ENCODE assay signal across 26 mouse cellular contexts in genomic region chr1:182399908-182400307, GRCm38 (mm10). TPM values are rescaled to one million over a fixed set of nuclear protein-coding genes. Genes with fewer than 3 reads are reported as not detected.
A peak's percentile ranks its signal among the peaks of the same experiment; 100 is the strongest.
DNase-seq lines count a peak whose midpoint lies in the region; ATAC-seq and TF ChIP-seq lines count a peak whose summit lies in the region.
"Had no signal": no experiment of that assay in that cellular context is flagged by ENCODE, and none has a peak within 500 bp of the region (broad histone marks: within the 10 kb centered on the region; RNA-seq: fewer than 3 reads in every experiment).

No protein-coding gene starts in this region.

- no peak overlapping the region for H3K4me3 ChIP-seq in intestine, embryonic 14.5 days (ENCODE audit: low read depth, low read length)
- H3K4me3 ChIP-seq in intestine, postnatal 0 days (ENCODE audit: low read depth, low read length), result no peak overlapping the region
- no peak overlapping the region for H3K4me3 ChIP-seq in lung, embryonic 16.5 days (ENCODE audit: low read length)
- no peak overlapping the region for H3K4me3 ChIP-seq in lung, adult 2 months (replicated peaks; ENCODE audit: extremely low read depth, low read depth, low read length)
- H3K4me3 ChIP-seq in intestine, embryonic 15.5 days (replicated peaks), result no peak overlapping the region
- no peak overlapping the region for H3K4me3 ChIP-seq in stomach, embryonic 16.5 days (replicated peaks; ENCODE audit: low read length)
- H3K4me3 ChIP-seq: forebrain, embryonic 10.5 days; forebrain, embryonic 13.5 days; heart, adult 2 months; heart, embryonic 10.5 days; hindbrain, embryonic 10.5 days; hindbrain, embryonic 13.5 days had no signal

- no peaks in the 10 kb centered on the region for H3K36me3 ChIP-seq in intestine, embryonic 14.5 days (ENCODE audit: control insufficient read depth, insufficient read depth, low read length)
- no peaks in the 10 kb centered on the region for H3K36me3 ChIP-seq in intestine, postnatal 0 days (ENCODE audit: control insufficient read depth, insufficient read depth)
- no peaks in the 10 kb centered on the region for H3K36me3 ChIP-seq in lung, embryonic 16.5 days (ENCODE audit: control insufficient read depth, insufficient read depth, low read length)
- H3K36me3 ChIP-seq in intestine, embryonic 15.5 days, result no peaks in the 10 kb centered on the region
- H3K36me3 ChIP-seq in stomach, embryonic 16.5 days (ENCODE audit: control insufficient read depth, insufficient read depth, low read length), result no peaks in the 10 kb centered on the region
- H3K36me3 ChIP-seq: forebrain, embryonic 10.5 days; G1E; heart, embryonic 10.5 days; hindbrain, embryonic 10.5 days; hindbrain, embryonic 13.5 days had no signal

- H3K9me3 ChIP-seq in intestine, embryonic 14.5 days (ENCODE audit: control insufficient read depth, low read length), result no peaks in the 10 kb centered on the region
- no peaks in the 10 kb centered on the region for H3K9me3 ChIP-seq in intestine, postnatal 0 days (ENCODE audit: control insufficient read depth)
- H3K9me3 ChIP-seq in lung, embryonic 16.5 days (ENCODE audit: control insufficient read depth, low read length), result no peaks in the 10 kb centered on the region
- no peaks in the 10 kb centered on the region for H3K9me3 ChIP-seq in intestine, embryonic 15.5 days
- H3K9me3 ChIP-seq in stomach, embryonic 16.5 days (replicated peaks; ENCODE audit: control insufficient read depth, low read length), result no peaks in the 10 kb centered on the region
- H3K9me3 ChIP-seq: forebrain, embryonic 10.5 days; forebrain, embryonic 13.5 days; G1E; heart, embryonic 10.5 days; hindbrain, embryonic 10.5 days; hindbrain, embryonic 13.5 days had no signal

- TF ChIP-seq POLR2A in lung, adult 2 months (IDR thresholded peaks at IDR 0.05; ENCODE audit: borderline replicate concordance, extremely low read depth, low read depth, low read length), result no peak

- H3K4me2 ChIP-seq in intestine, embryonic 14.5 days (ENCODE audit: low read length), result no peak overlapping the region
- no peak overlapping the region for H3K4me2 ChIP-seq in intestine, postnatal 0 days (replicated peaks; ENCODE audit: low read depth)
- no peak overlapping the region for H3K4me2 ChIP-seq in lung, embryonic 16.5 days (ENCODE audit: low read depth, low read length)
- no peak overlapping the region for H3K4me2 ChIP-seq in intestine, embryonic 15.5 days (replicated peaks)
- H3K4me2 ChIP-seq in stomach, embryonic 16.5 days (ENCODE audit: low read depth, low read length), result no peak overlapping the region
- H3K4me2 ChIP-seq: forebrain, embryonic 13.5 days; hindbrain, embryonic 13.5 days had no signal

- H3K27me3 ChIP-seq in intestine, embryonic 14.5 days (replicated peaks; ENCODE audit: control insufficient read depth, insufficient read depth, low read length), result no peaks in the 10 kb centered on the region
- no peaks in the 10 kb centered on the region for H3K27me3 ChIP-seq in intestine, postnatal 0 days (replicated peaks; ENCODE audit: control insufficient read depth, insufficient read depth, low read length)
- H3K27me3 ChIP-seq in lung, embryonic 16.5 days (ENCODE audit: control insufficient read depth, insufficient read depth, low read depth, low read length), result no peaks in the 10 kb centered on the region
- H3K27me3 ChIP-seq in intestine, embryonic 15.5 days (replicated peaks), result no peaks in the 10 kb centered on the region
- H3K27me3 ChIP-seq in stomach, embryonic 16.5 days (ENCODE audit: control insufficient read depth, insufficient read depth, low read length), result no peaks in the 10 kb centered on the region
- H3K27me3 ChIP-seq: CH12.LX; forebrain, embryonic 13.5 days; hindbrain, embryonic 13.5 days; Patski had no signal

- WGBS in intestine, embryonic 14.5 days, result 69% methylated on average over 3 of the region's 3 CpGs
- 48% methylated on average over 3 of the region's 3 CpGs for WGBS in intestine, postnatal 0 days
- 53% methylated on average over 3 of the region's 3 CpGs for WGBS in lung, embryonic 16.5 days
- WGBS in lung, adult 2 months, result 81% methylated on average over 3 of the region's 3 CpGs
- WGBS in intestine, embryonic 15.5 days, result 59% methylated on average over 3 of the region's 3 CpGs
- WGBS in stomach, embryonic 16.5 days, result 56% methylated on average over 3 of the region's 3 CpGs

- DNase-seq in intestine, embryonic 14.5 days (ENCODE audit: low spot score), result no peak
- DNase-seq in lung, adult 2 months, result no peak
- DNase-seq in spleen, adult 18-20 months, result no peak
- DNase-seq: adrenal gland, postnatal 10 days; adrenal gland, postnatal 36 days; B cell, adult 2 months; cerebellum, adult 18-20 months; cerebellum, adult 9-10 months; cerebellum, postnatal 14 days; gastrocnemius, postnatal 10 days; gastrocnemius, postnatal 36 days; heart, adult 2 months; heart, postnatal 36 days had no signal

- H3K4me1 ChIP-seq in intestine, embryonic 14.5 days (replicated peaks; ENCODE audit: control insufficient read depth, insufficient read depth, low read length), result peaks cover 29% of the 10 kb centered on the region
- peaks cover 12% of the 10 kb centered on the region; the same call in 1 of the 2 replicates for H3K4me1 ChIP-seq in intestine, postnatal 0 days (replicated peaks; ENCODE audit: control insufficient read depth, insufficient read depth, low read length)
- peaks cover 31% of the 10 kb centered on the region for H3K4me1 ChIP-seq in lung, embryonic 16.5 days (replicated peaks; ENCODE audit: control insufficient read depth, insufficient read depth, low read length)
- H3K4me1 ChIP-seq in lung, adult 2 months (ENCODE audit: control insufficient read depth, insufficient read depth, low read length), result peaks cover 3% of the 10 kb centered on the region
- peaks cover 15% of the 10 kb centered on the region for H3K4me1 ChIP-seq in intestine, embryonic 15.5 days (replicated peaks)
- H3K4me1 ChIP-seq in stomach, embryonic 16.5 days (ENCODE audit: control insufficient read depth, insufficient read depth, low read length), result peaks cover 26% of the 10 kb centered on the region
- H3K4me1 ChIP-seq: forebrain, embryonic 13.5 days; hindbrain, embryonic 13.5 days had no signal

- no peak for ATAC-seq in intestine, embryonic 14.5 days (replicated peaks; ENCODE audit: low FRiP score, low TSS enrichment, low read depth)
- ATAC-seq in intestine, postnatal 0 days, result no peak
- peak; percentile 22; the same call in 1 of the 2 replicates for ATAC-seq in lung, embryonic 16.5 days (ENCODE audit: low read depth)
- ATAC-seq in intestine, embryonic 15.5 days, result peak; percentile 58; the same call in 1 of the 2 replicates
- no peak for ATAC-seq in stomach, embryonic 16.5 days (ENCODE audit: insufficient read depth, low FRiP score)
- ATAC-seq: forebrain, embryonic 13.5 days; forebrain, embryonic 16.5 days; Patski had no signal

- H3K9ac ChIP-seq in intestine, embryonic 14.5 days (ENCODE audit: low read length), result no peak overlapping the region
- H3K9ac ChIP-seq in intestine, postnatal 0 days (ENCODE audit: low read depth, low read length), result no peak overlapping the region
- H3K9ac ChIP-seq in lung, embryonic 16.5 days (ENCODE audit: low read length), result no peak overlapping the region
- no peak overlapping the region for H3K9ac ChIP-seq in intestine, embryonic 15.5 days
- H3K9ac ChIP-seq in stomach, embryonic 16.5 days (ENCODE audit: low read length), result no peak overlapping the region
- H3K9ac ChIP-seq: forebrain, embryonic 13.5 days; hindbrain, embryonic 13.5 days had no signal

- TF ChIP-seq CTCF in intestine, postnatal 0 days (IDR thresholded peaks at IDR 0.05; ENCODE audit: low read depth), result no peak
- no peak for TF ChIP-seq CTCF in lung, adult 2 months (IDR thresholded peaks at IDR 0.05; ENCODE audit: insufficient read depth, low read length)

- H3K27ac ChIP-seq in intestine, embryonic 14.5 days (ENCODE audit: low read depth), result peak overlapping the region; percentile 77
- no peak overlapping the region for H3K27ac ChIP-seq in intestine, postnatal 0 days (ENCODE audit: low read depth, low read length)
- H3K27ac ChIP-seq in lung, embryonic 16.5 days (ENCODE audit: low read length), result peak overlapping the region; percentile 91
- H3K27ac ChIP-seq in intestine, embryonic 15.5 days, result no peak overlapping the region
- peak overlapping the region; percentile 74 for H3K27ac ChIP-seq in stomach, embryonic 16.5 days (ENCODE audit: low read length)
- H3K27ac ChIP-seq: forebrain, embryonic 10.5 days; forebrain, embryonic 13.5 days; heart, adult 2 months; heart, embryonic 10.5 days; hindbrain, embryonic 10.5 days; hindbrain, embryonic 13.5 days had no signal

RNA-seq across cellular contexts. Expression of gene Trp53bp2, which starts 9.1 kb away (rescaled TPM):
- polyA plus RNA-seq in intestine, embryonic 14.5 days (2014; fragmentation: Nextera tagmentation; extraction: Ambion mirVana), result 26.9 and 27.5 TPM in 2 replicates
- polyA plus RNA-seq in intestine, postnatal 0 days (2015; fragmentation: Nextera tagmentation; extraction: Ambion mirVana), result 10.8 and 11.1 TPM in 2 replicates
- 22.4 and 23.4 TPM in 2 replicates for polyA plus RNA-seq in lung, embryonic 16.5 days (2015; fragmentation: Nextera tagmentation; extraction: Ambion mirVana)
- 43.0 and 65.1 TPM in 2 replicates for polyA plus RNA-seq in lung, adult 2 months (2012; rRNA removed)
- 20.3 and 22.6 TPM in 2 replicates for polyA plus RNA-seq in intestine, embryonic 15.5 days (2015; fragmentation: Nextera tagmentation; extraction: Ambion mirVana)
- polyA plus RNA-seq in stomach, embryonic 16.5 days (2015; fragmentation: Nextera tagmentation; extraction: Ambion mirVana), result 18.7 and 19.3 TPM in 2 replicates

RNA-seq across cellular contexts. Expression of gene Fbxo28, which starts 58.5 kb away (rescaled TPM):
- polyA plus RNA-seq in intestine, embryonic 14.5 days (2014; fragmentation: Nextera tagmentation; extraction: Ambion mirVana), result 20.9 and 22.6 TPM in 2 replicates
- 9.7 and 10.6 TPM in 2 replicates for polyA plus RNA-seq in intestine, postnatal 0 days (2015; fragmentation: Nextera tagmentation; extraction: Ambion mirVana)
- polyA plus RNA-seq in lung, embryonic 16.5 days (2015; fragmentation: Nextera tagmentation; extraction: Ambion mirVana), result 19.9 and 21.7 TPM in 2 replicates
- 9.0 and 11.2 TPM in 2 replicates for polyA plus RNA-seq in lung, adult 2 months (2012; rRNA removed)
- polyA plus RNA-seq in intestine, embryonic 15.5 days (2015; fragmentation: Nextera tagmentation; extraction: Ambion mirVana), result 13.3 and 13.4 TPM in 2 replicates
- polyA plus RNA-seq in stomach, embryonic 16.5 days (2015; fragmentation: Nextera tagmentation; extraction: Ambion mirVana), result 12.3 and 13.4 TPM in 2 replicates

Comparison
In these comparisons a context has a peak if more than half of its experiments do, and no peak if none do; other contexts are left out.
1. ATAC-seq: peak in lung, embryonic 16.5 days (single experiment) and intestine, embryonic 15.5 days (single experiment); none in intestine, embryonic 14.5 days (single experiment), intestine, postnatal 0 days (single experiment) and stomach, embryonic 16.5 days (single experiment).
2. H3K27ac ChIP-seq: peak in intestine, embryonic 14.5 days (single experiment), lung, embryonic 16.5 days (single experiment) and stomach, embryonic 16.5 days (single experiment); none in intestine, postnatal 0 days (single experiment) and intestine, embryonic 15.5 days (single experiment).